Mouse (Mus musculus) cerebellum, adult 2 months (tissue): ENCODE results near the gene Xylb.
"Not testable (repeated sequence)": the region's sequence is repeated elsewhere in the genome, so short reads cannot be mapped to it uniquely, and the experiment has no call there.

Source experiments
- CTCF ChIP-seq: fragments of 200-500 bp; IDR thresholded peaks from 2 replicates; pipeline ENCODE4 v1.5.1; 2011; ENCODE audit warnings: low read depth, mild to moderate bottlenecking, control low read depth, low read length, moderate library complexity, borderline replicate concordance; ENCODE audit not compliant: insufficient read depth
- POLR2A ChIP-seq: fragments of 200-500 bp; IDR thresholded peaks from 2 replicates; pipeline ENCODE4 v1.6.1; 2011; ENCODE audit warnings: low read length, control low read depth, borderline replicate concordance; ENCODE audit not compliant: insufficient read depth

DNA sequence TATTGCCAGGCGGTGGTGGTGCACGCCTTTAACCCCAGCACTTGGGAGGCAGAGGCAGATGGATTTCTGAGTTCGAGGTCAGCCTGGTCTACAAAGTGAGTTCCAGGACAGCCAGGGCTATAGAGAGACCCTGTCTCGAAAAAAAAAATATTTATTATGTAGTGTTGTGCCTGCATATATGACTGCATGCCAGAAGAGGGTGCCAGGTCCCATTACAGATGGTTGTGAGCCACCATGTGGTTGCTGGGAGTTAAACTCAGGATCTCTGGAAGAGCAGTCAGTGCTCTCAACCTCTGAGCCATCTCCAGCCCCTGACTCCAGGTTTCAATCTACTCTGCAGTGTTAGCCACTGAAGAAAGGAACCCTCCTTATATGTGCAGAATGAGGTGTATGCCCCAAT lies 13.6 kb downstream of the Xylb start:
- TF ChIP-seq POLR2A, CTCF: not testable (repeated sequence)
